Mouse (Mus musculus) liver, embryonic 14.5 days (tissue): Measurements from ENCODE around the gene Zfp804a.

ENCODE experiments used
- CTCF ChIP-seq: IDR thresholded peaks from 2 replicates; pipeline ENCODE4 v1.5.1; 2016; ENCODE audit warnings: antibody characterized with exemption, low read depth, control low read depth
- EP300 ChIP-seq: IDR thresholded peaks from 2 replicates; pipeline ENCODE4 v1.6.1; 2016; ENCODE audit warnings: antibody characterized with exemption, low read depth

- TF ChIP-seq EP300 (no peak), CTCF (no peak)
Observed at GRCm38 (mm10) chr2:82211972-82212371, 158.9 kb downstream of the Zfp804a start.
